Mouse (Mus musculus) liver, postnatal 0 days (tissue): Measurements from ENCODE around the gene Creb3l2. TPM values are rescaled to one million over a fixed set of nuclear protein-coding genes. Genes with fewer than 3 reads are reported as not detected.

Experiments used
- ATAC-seq: fragments of 200-750 bp; cut with Nextera tagmentation; 2 replicates; pipeline ENCODE4 v1.8.0; 2017; ENCODE audit warnings: mild to moderate bottlenecking, moderate library complexity
- DNase-seq: peaks from one replicate; pipeline ENCODE4 v3.0.0-alpha.2; 2016
- H3K27ac ChIP-seq: fragments of 300-500 bp; sonication (generic); 2 replicates; pipeline ENCODE4 v1.5.1; 2014; ENCODE audit warnings: antibody characterized with exemption, moderate library complexity, mild to moderate bottlenecking, low read depth
- H3K27me3 ChIP-seq: fragments of 300-500 bp; sonication (generic); 2 replicates; pipeline ENCODE4 v1.6.1; 2014; ENCODE audit warnings: low read length, control low read depth, mixed read lengths; ENCODE audit not compliant: insufficient read depth
- H3K36me3 ChIP-seq: fragments of 300-500 bp; sonication (generic); replicated peaks from 2 replicates; pipeline ENCODE4 v1.6.1; 2014; ENCODE audit warnings: mild to moderate bottlenecking, control low read depth, low read length, moderate library complexity, mixed read lengths; ENCODE audit not compliant: insufficient read depth
- H3K4me1 ChIP-seq: fragments of 300-500 bp; sonication (generic); 2 replicates; pipeline ENCODE4 v1.6.1; 2014; ENCODE audit warnings: antibody characterized with exemption, mild to moderate bottlenecking, control low read depth; ENCODE audit not compliant: insufficient read depth
- H3K4me2 ChIP-seq: fragments of 300-500 bp; sonication (generic); 2 replicates; pipeline ENCODE4 v1.6.1; 2014; ENCODE audit warnings: low read depth, mild to moderate bottlenecking, low read length, moderate library complexity, mixed read lengths
- H3K4me3 ChIP-seq: fragments of 300-500 bp; sonication (generic); 2 replicates; pipeline ENCODE4 v1.5.1; 2014; ENCODE audit warnings: low read depth, low read length
- H3K9ac ChIP-seq: fragments of 300-500 bp; sonication (generic); replicated peaks from 2 replicates; pipeline ENCODE4 v1.6.1; 2014; ENCODE audit warnings: mild to moderate bottlenecking, moderate library complexity
- H3K9me3 ChIP-seq: fragments of 300-500 bp; sonication (generic); 2 replicates; pipeline ENCODE4 v1.6.1; 2016; ENCODE audit warnings: mild to moderate bottlenecking, control low read depth, low read length, mixed read lengths
- CTCF ChIP-seq: sonication (generic); IDR thresholded peaks from 2 replicates; pipeline ENCODE4 v1.5.1; 2016; ENCODE audit warnings: antibody characterized with exemption, low read depth
- EP300 ChIP-seq: IDR thresholded peaks from 2 replicates; pipeline ENCODE4 v1.6.1; 2016; ENCODE audit warnings: antibody characterized with exemption, low read depth, mild to moderate bottlenecking
- WGBS: fragments of 180-500 bp; shearing (Covaris S2); extraction: QIAGEN DNeasy Blood & Tissue Kit; methylation state at CpG from one replicate; pipeline ENCODE4 v1.1.7; 2014; ENCODE audit not compliant: insufficient replicate concordance; 5-methylcytosine and 5-hydroxymethylcytosine counted together
- polyA plus RNA-seq: library from polyadenylated mRNA; unstranded; fragments of >200 nt; fragmentation: Nextera tagmentation; extraction: Ambion mirVana; gene quantifications from 2 replicates; pipeline ENCODE4 v1.2.1, GENCODE M21; 2015

The Creb3l2 gene
- polyA plus RNA-seq, 1 experiment from 2014 or later, result 2.1 TPM

DNA sequence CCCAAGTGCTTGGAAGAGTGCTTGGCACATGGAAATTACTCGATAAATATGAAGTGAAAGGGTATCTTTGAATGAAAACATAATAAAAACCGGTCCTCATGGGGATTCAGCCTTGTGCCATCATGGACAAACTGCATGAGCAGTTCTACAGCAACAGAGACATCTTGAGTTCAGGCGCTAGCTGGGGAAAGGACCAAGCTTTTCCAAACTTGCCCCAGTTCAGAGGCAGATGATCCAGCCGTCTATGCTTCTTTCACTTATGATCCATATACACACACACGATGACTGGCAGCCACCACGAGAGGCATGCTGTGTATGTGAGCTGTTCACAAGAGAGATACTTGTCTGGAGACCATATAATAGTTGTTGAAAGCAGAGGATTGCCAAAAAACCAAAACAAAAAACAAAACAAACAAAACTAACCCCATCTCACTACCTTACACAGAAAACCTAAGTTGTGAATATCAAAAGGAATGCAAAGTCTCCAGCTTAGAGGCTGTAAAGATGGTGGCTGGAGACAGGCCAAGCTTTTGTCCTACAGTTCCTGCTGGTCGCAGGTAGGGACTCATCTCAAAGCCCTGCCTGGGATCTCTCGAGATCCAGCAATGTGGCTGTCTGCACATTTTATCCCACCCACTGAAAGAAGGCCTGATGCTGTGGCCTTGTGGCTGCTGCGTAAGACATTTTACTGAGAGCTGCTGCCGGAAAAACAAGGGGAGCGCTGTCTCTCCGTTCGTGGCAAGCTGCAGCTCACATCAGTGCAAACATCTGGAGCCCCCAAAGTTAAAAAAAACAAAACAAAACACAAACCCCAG lies 2.1 kb downstream of the Creb3l2 start:
- ATAC-seq (no peak), DNase-seq (no peak)
- no peak for TF ChIP-seq CTCF
- TF ChIP-seq EP300, result no peak
- peak overlapping the region; percentile 87 for H3K4me2 ChIP-seq
- peak overlapping the region; percentile 69 for H3K4me3 ChIP-seq
- H3K9me3 ChIP-seq, result no peaks in the 10 kb centered on the region
- 54% methylated on average over 13 of the region's 13 CpGs for WGBS
- H3K27ac ChIP-seq, result peak overlapping the region; percentile 77
- peak overlapping the region; percentile 79 for H3K9ac ChIP-seq
- H3K27me3 ChIP-seq, result no peaks in the 10 kb centered on the region
- no peaks in the 10 kb centered on the region; the same call in 1 of the 2 replicates for H3K36me3 ChIP-seq
- H3K4me1 ChIP-seq, result peaks cover 25% of the 10 kb centered on the region

DNA sequence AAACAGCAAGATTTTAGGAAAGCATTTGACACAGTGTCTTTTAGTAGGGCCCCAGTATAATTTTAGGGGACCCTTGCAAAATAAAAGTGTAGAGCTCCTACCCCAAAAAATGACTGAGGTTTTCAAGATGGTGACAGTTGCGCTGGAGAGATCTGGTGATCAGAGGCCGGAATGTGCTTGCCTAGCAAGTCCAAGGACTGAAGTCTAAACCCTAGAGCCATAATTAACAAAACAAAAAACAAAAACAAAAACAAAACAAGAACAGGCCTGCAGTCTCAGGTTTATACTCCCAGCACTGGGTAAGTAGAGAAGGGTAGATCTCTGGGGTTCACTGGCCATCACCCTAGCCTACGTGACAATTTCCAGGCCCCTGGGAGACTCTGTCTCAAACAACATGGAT lies 3.4 kb downstream of the Creb3l2 start:
- Histone ChIP-seq H3K4me2 (no peak overlapping the region), H3K27ac (no peak overlapping the region), H3K9ac (no peak overlapping the region), H3K36me3 (no peaks in the 10 kb centered on the region; the same call in 1 of the 2 replicates), H3K27me3 (no peaks in the 10 kb centered on the region), H3K4me3 (no peak overlapping the region), H3K4me1 (peaks cover 25% of the 10 kb centered on the region), H3K9me3 (no peaks in the 10 kb centered on the region)
- ATAC-seq (no peak), DNase-seq (no peak)
- TF ChIP-seq CTCF (no peak), EP300 (no peak)
- WGBS, result 94% methylated on average over 3 of the region's 3 CpGs

DNA sequence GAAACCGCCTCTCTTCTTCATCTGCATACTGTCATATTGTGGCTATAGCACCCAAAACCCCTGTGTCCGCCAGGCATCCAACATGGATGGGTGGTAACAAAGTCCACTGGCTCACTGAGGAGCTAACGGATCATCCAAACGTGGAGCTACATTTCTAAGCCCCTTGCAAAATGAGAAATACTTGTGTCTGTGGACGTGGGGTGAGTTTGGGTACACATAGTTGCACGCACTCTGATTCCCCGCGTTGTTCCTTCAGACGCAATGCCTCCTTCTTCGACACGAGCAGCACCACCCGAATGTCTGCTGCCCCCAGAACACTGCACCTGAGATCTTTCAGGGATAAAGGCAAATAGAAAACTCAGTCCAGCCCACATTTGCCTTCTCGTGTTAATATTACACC lies 4.9 kb downstream of the Creb3l2 start:
- H3K27me3 ChIP-seq, result no peaks in the 10 kb centered on the region
- H3K4me2 ChIP-seq, result no peak overlapping the region
- no peak for DNase-seq
- TF ChIP-seq CTCF (no peak), EP300 (no peak)
- H3K36me3 ChIP-seq, result no peaks in the 10 kb centered on the region; the same call in 1 of the 2 replicates
- no peak overlapping the region for H3K9ac ChIP-seq
- H3K4me1 ChIP-seq, result peaks cover 28% of the 10 kb centered on the region
- no peak for ATAC-seq
- H3K9me3 ChIP-seq, result no peaks in the 10 kb centered on the region
- no peak overlapping the region for H3K27ac ChIP-seq
- 86% methylated on average over 13 of the region's 13 CpGs for WGBS
- H3K4me3 ChIP-seq, result no peak overlapping the region

DNA sequence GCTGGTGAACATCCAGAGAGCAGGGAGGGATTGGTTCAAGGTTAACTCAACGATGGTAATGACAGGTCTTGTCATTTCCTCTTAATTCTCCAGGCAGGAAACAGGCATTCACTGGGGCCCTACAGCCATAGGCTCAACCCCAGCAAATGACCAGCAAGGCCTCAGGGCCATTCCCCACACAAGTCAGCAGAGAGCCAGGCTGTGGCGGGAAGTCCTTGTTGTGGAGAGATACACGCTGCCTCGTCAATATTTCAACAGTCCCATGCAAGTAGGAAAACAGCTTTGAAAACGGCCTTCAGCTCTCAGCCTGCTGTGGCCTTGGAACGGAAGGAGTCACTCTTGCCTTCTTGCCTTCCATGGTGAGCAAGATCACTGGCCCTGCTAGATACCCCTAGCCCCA lies 6.6 kb downstream of the Creb3l2 start:
- Histone ChIP-seq H3K4me1 (peaks cover 38% of the 10 kb centered on the region), H3K27ac (0 out of 2 replicates have a peak overlapping the region, but pooled peaks have one; percentile 23)
- DNase-seq, result no peak

DNA sequence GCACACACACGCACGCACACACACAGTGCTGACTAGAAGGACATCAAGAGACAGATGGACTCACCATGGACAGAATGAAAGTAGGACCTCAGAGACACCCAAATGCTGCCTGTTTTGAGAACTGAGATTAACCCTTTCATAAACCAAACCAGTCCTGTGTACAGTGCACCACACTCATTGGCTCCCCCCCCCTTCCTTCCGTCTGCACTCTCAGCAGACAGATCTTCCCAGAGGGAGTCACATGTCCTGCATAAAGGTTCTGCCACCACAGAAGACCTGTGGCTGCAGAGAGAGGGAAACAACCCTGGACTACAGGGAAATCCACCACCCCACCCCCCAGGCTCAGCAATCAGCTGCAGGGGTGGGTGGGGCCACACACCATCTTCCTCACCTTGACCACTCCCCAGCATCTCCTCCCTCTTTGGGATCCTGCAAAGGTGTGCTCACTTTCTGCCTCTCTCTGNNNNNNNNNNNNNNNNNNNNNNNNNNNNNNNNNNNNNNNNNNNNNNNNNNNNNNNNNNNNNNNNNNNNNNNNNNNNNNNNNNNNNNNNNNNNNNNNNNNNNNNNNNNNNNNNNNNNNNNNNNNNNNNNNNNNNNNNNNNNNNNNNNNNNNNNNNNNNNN lies 12.0 kb downstream of the Creb3l2 start:
- Histone ChIP-seq H3K9ac (no peak overlapping the region), H3K4me1 (peaks cover 39% of the 10 kb centered on the region), H3K27me3 (no peaks in the 10 kb centered on the region), H3K4me3 (no peak overlapping the region), H3K36me3 (no peaks in the 10 kb centered on the region), H3K9me3 (no peaks in the 10 kb centered on the region), H3K4me2 (no peak overlapping the region), H3K27ac (0 out of 2 replicates have a peak overlapping the region, but pooled peaks have one; percentile 8)
- TF ChIP-seq CTCF (no peak), EP300 (no peak)
- 86% methylated on average over 3 of the region's 3 CpGs for WGBS
- ATAC-seq (no peak), DNase-seq (no peak)

More for the DNA sequence above, 6.6 kb downstream of the Creb3l2 start:
- Histone ChIP-seq H3K4me3 (no peak overlapping the region), H3K27me3 (no peaks in the 10 kb centered on the region), H3K36me3 (no peaks in the 10 kb centered on the region; the same call in 1 of the 2 replicates), H3K9ac (no peak overlapping the region), H3K4me2 (no peak overlapping the region), H3K9me3 (no peaks in the 10 kb centered on the region)
- TF ChIP-seq EP300 (no peak), CTCF (no peak)
- ATAC-seq, result peak; percentile 28; the same call in 1 of the 2 replicates
- 34% methylated on average over 6 of the region's 6 CpGs for WGBS

DNA sequence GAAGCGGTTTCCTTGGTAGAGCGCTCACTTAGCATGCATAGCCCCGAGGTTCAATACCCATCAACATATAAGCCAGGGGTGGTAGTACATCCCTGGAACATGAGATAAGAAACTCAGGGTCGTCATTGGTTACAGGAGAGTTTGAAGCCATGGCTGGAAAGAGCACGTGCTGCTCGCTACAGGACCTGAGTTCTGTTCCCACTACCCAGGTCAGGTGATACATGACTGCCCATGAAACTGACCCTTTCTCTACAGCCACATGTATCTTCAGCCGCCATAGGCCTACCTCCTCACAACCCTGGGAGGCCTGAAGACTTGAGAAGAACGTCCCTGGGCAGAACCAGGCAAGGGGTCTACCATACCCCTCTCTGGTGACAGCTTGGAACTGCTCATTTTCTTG lies 13.0 kb downstream of the Creb3l2 start:
- no peak for TF ChIP-seq EP300
- no peak for TF ChIP-seq CTCF
- H3K4me2 ChIP-seq, result no peak overlapping the region
- H3K4me3 ChIP-seq, result no peak overlapping the region
- H3K27me3 ChIP-seq, result no peaks in the 10 kb centered on the region
- ATAC-seq, result no peak
- DNase-seq, result no peak
- H3K9me3 ChIP-seq, result no peaks in the 10 kb centered on the region
- H3K9ac ChIP-seq, result no peak overlapping the region
- H3K4me1 ChIP-seq, result peaks cover 39% of the 10 kb centered on the region
- 81% methylated on average over 8 of the region's 8 CpGs for WGBS
- no peaks in the 10 kb centered on the region for H3K36me3 ChIP-seq
- no peak overlapping the region for H3K27ac ChIP-seq
